10 mouse cellular contexts compared by ENCODE assay signal in the genomic region with DNA sequence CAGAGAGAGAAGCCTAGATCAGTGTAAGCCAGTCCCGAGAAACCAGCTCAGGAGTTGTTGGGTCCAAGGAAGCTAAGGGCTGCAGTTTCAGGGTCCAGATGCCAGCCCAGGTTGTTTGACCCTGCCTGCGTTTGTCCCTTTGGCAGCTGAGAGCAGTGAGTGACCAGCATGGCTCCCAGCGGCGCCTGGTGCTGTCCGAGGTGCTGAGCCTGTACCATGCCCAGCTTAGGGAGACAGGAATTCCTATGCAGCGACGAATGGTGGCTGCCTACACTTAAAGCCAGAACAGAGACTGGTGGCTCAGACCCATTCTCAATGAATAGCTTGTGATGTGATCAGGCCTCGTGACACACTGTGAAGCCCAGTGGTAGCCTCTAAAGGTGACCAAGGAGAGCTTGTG. TPM values are rescaled to one million over a fixed set of nuclear protein-coding genes. Genes with fewer than 3 reads are reported as not detected.
DNase-seq lines count a peak whose midpoint lies in the region; ATAC-seq and TF ChIP-seq lines count a peak whose summit lies in the region.
"Had no signal": no experiment of that assay in that cellular context is flagged by ENCODE, and none has a peak within 500 bp of the region (broad histone marks: within the 10 kb centered on the region; RNA-seq: fewer than 3 reads in every experiment).

No protein-coding gene starts in this region.

- no peak for TF ChIP-seq EP300 in heart, adult 2 months (IDR thresholded peaks at IDR 0.05; ENCODE audit: insufficient read depth, low read depth, low read length)

- H3K27me3 ChIP-seq in heart, adult 2 months (ENCODE audit: control insufficient read depth, insufficient read depth, low read length) = no peaks in the 10 kb centered on the region
- peaks cover 43% of the 10 kb centered on the region for H3K27me3 ChIP-seq in heart, embryonic 12.5 days (replicated peaks)
- H3K27me3 ChIP-seq in embryonic facial prominence, embryonic 14.5 days (replicated peaks; ENCODE audit: control insufficient read depth, insufficient read depth, low read length) = no peaks in the 10 kb centered on the region
- H3K27me3 ChIP-seq in limb, embryonic 14.5 days (ENCODE audit: control insufficient read depth, insufficient read depth, low read length) = no peaks in the 10 kb centered on the region

- peak; percentile 38 to 64 for DNase-seq in heart, adult 2 months
- peak; percentile 50 for DNase-seq in ES-CJ7 (ENCODE audit: low read depth, low spot score)
- DNase-seq in embryonic facial prominence, embryonic 14.5 days (ENCODE audit: low spot score) = peak; percentile 56
- peak; percentile 72 for DNase-seq in limb, embryonic 14.5 days (ENCODE audit: low spot score)
- peak; percentile 23 to 39 for DNase-seq in urinary bladder, postnatal 36 days (ENCODE audit: low spot score in 2 of 2)
- no peak for DNase-seq in thymus, postnatal 0 days (ENCODE audit: low spot score)
- no peak for DNase-seq in natural killer cell, adult 2 months (ENCODE audit: low spot score in 2 of 2)

- no peak overlapping the region for H3K27ac ChIP-seq in heart, adult 2 months
- H3K27ac ChIP-seq in heart, embryonic 12.5 days (ENCODE audit: poor library complexity, severe bottlenecking) = no peak overlapping the region
- H3K27ac ChIP-seq in embryonic facial prominence, embryonic 14.5 days (replicated peaks; ENCODE audit: low read depth, low read length) = no peak overlapping the region
- no peak overlapping the region for H3K27ac ChIP-seq in limb, embryonic 14.5 days (replicated peaks; ENCODE audit: low read depth, low read length)

- no peaks in the 10 kb centered on the region for H3K36me3 ChIP-seq in heart, adult 2 months (ENCODE audit: control insufficient read depth, insufficient read depth, low read length)
- H3K36me3 ChIP-seq in heart, embryonic 12.5 days = no peaks in the 10 kb centered on the region
- no peaks in the 10 kb centered on the region for H3K36me3 ChIP-seq in embryonic facial prominence, embryonic 14.5 days (ENCODE audit: control insufficient read depth, insufficient read depth, low read length)
- H3K36me3 ChIP-seq in limb, embryonic 14.5 days (ENCODE audit: control insufficient read depth, insufficient read depth, low read length) = no peaks in the 10 kb centered on the region

- no peak overlapping the region for H3K9ac ChIP-seq in heart, adult 2 months (ENCODE audit: low read depth, low read length)
- no peak overlapping the region for H3K9ac ChIP-seq in heart, embryonic 12.5 days
- no peak overlapping the region for H3K9ac ChIP-seq in embryonic facial prominence, embryonic 14.5 days (ENCODE audit: low read depth, low read length)
- no peak overlapping the region for H3K9ac ChIP-seq in limb, embryonic 14.5 days (ENCODE audit: low read depth, low read length, severe bottlenecking)

- H3K4me1 ChIP-seq in heart, adult 2 months (ENCODE audit: control insufficient read depth, insufficient read depth, low read length) = no peaks in the 10 kb centered on the region
- H3K4me1 ChIP-seq in heart, embryonic 12.5 days (replicated peaks) = no peaks in the 10 kb centered on the region
- no peaks in the 10 kb centered on the region for H3K4me1 ChIP-seq in embryonic facial prominence, embryonic 14.5 days (ENCODE audit: control insufficient read depth, insufficient read depth, low read length)
- no peaks in the 10 kb centered on the region for H3K4me1 ChIP-seq in limb, embryonic 14.5 days (ENCODE audit: control insufficient read depth, insufficient read depth, low read length)

- 1% methylated on average over 8 of the region's 8 CpGs for WGBS in heart, adult 2 months
- WGBS in heart, embryonic 12.5 days = 2% methylated on average over 8 of the region's 8 CpGs
- WGBS in embryonic facial prominence, embryonic 14.5 days = 4% methylated on average over 8 of the region's 8 CpGs
- WGBS in limb, embryonic 14.5 days = 4% methylated on average over 8 of the region's 8 CpGs

- H3K79me2 ChIP-seq in heart, adult 2 months (replicated peaks; ENCODE audit: control insufficient read depth, insufficient read depth, low read length) = no peaks in the 10 kb centered on the region

- no peak overlapping the region for H3K4me2 ChIP-seq in heart, embryonic 12.5 days
- no peak overlapping the region for H3K4me2 ChIP-seq in embryonic facial prominence, embryonic 14.5 days (ENCODE audit: low read depth, low read length)
- no peak overlapping the region for H3K4me2 ChIP-seq in limb, embryonic 14.5 days (replicated peaks; ENCODE audit: low read depth, low read length, severe bottlenecking)

- no peak for TF ChIP-seq POLR2A in heart, adult 2 months (IDR thresholded peaks at IDR 0.05; ENCODE audit: insufficient read depth, low read depth, low read length)
- no peak for TF ChIP-seq POLR2A in limb, embryonic 14.5 days (IDR thresholded peaks at IDR 0.05; ENCODE audit: borderline replicate concordance, extremely low read depth, insufficient read depth, insufficient read length)

- intact Hi-C loops in heart, adult 2 months (cut with DNase I) = no loop called here

- ATAC-seq in heart, embryonic 12.5 days (ENCODE audit: insufficient number of reproducible peaks, low FRiP score) = no peak
- ATAC-seq in embryonic facial prominence, embryonic 14.5 days (ENCODE audit: low read depth) = no peak
- no peak for ATAC-seq in limb, embryonic 14.5 days (ENCODE audit: low FRiP score, low read depth)

- TF ChIP-seq CTCF in heart, adult 2 months (IDR thresholded peaks at IDR 0.05) = no peak

- H3K9me3 ChIP-seq in heart, embryonic 12.5 days (replicated peaks) = no peaks in the 10 kb centered on the region
- no peaks in the 10 kb centered on the region for H3K9me3 ChIP-seq in embryonic facial prominence, embryonic 14.5 days (ENCODE audit: control insufficient read depth, low read length)
- H3K9me3 ChIP-seq in limb, embryonic 14.5 days (ENCODE audit: control insufficient read depth, low read length) = no peaks in the 10 kb centered on the region

- no peak overlapping the region for H3K4me3 ChIP-seq in heart, adult 2 months
- no peak overlapping the region for H3K4me3 ChIP-seq in heart, embryonic 12.5 days
- H3K4me3 ChIP-seq in embryonic facial prominence, embryonic 14.5 days (ENCODE audit: low read depth, low read length) = no peak overlapping the region
- H3K4me3 ChIP-seq in limb, embryonic 14.5 days (replicated peaks; ENCODE audit: low read length) = no peak overlapping the region

RNA-seq across cellular contexts. Expression of a gene that starts 20.8 kb away (rescaled TPM):
- not detected for total RNA-seq in heart, adult 2 months (2021)
- polyA plus RNA-seq in heart, adult 2 months (2012; rRNA removed) = not detected in 2 replicates
- not detected in 2 replicates for polyA plus RNA-seq in heart, embryonic 12.5 days (2016; fragmentation: Nextera tagmentation; extraction: Ambion mirVana)
- 0.08 TPM in 1 of 2 replicates, not detected in the other for polyA plus RNA-seq in embryonic facial prominence, embryonic 14.5 days (2014; fragmentation: Nextera tagmentation; extraction: Ambion mirVana)
- not detected in 2 replicates for polyA plus RNA-seq in limb, embryonic 14.5 days (2012; rRNA removed)
- not detected in 2 replicates for polyA plus RNA-seq in limb, embryonic 14.5 days (2014; fragmentation: Nextera tagmentation; extraction: Ambion mirVana)
- polyA plus RNA-seq in thymus, postnatal 0 days (2015; fragmentation: Nextera tagmentation; extraction: Ambion mirVana) = 0.17 and 0.19 TPM in 2 replicates
- total RNA-seq: gastrocnemius, postnatal 36 days; neutrophil, adult 5-6 weeks had no signal

RNA-seq across cellular contexts. Expression of a gene that starts 30.8 kb away (rescaled TPM):
- total RNA-seq in heart, adult 2 months (2021) = under 1 TPM; 0.42 to 0.43 TPM
- polyA plus RNA-seq in heart, adult 2 months (2012; rRNA removed) = 2.4 and 2.6 TPM in 2 replicates
- polyA plus RNA-seq in heart, embryonic 12.5 days (2016; fragmentation: Nextera tagmentation; extraction: Ambion mirVana) = 0.59 and 0.69 TPM in 2 replicates
- 1.5 and 2.9 TPM in 2 replicates for polyA plus RNA-seq in embryonic facial prominence, embryonic 14.5 days (2014; fragmentation: Nextera tagmentation; extraction: Ambion mirVana)
- 3.4 and 5.9 TPM in 2 replicates for polyA plus RNA-seq in limb, embryonic 14.5 days (2012; rRNA removed)
- 1.7 and 2.2 TPM in 2 replicates for polyA plus RNA-seq in limb, embryonic 14.5 days (2014; fragmentation: Nextera tagmentation; extraction: Ambion mirVana)
- 2.6 and 3.1 TPM in 2 replicates for polyA plus RNA-seq in thymus, postnatal 0 days (2015; fragmentation: Nextera tagmentation; extraction: Ambion mirVana)

RNA-seq across cellular contexts. Expression of a gene that starts 46.0 kb away (rescaled TPM):
- 10 to 100 TPM; 59.3 to 61.3 TPM for total RNA-seq in heart, adult 2 months (2021)
- 38.9 and 70.7 TPM in 2 replicates for polyA plus RNA-seq in heart, adult 2 months (2012; rRNA removed)
- 45.3 and 47.8 TPM in 2 replicates for polyA plus RNA-seq in heart, embryonic 12.5 days (2016; fragmentation: Nextera tagmentation; extraction: Ambion mirVana)
- 56.8 and 59.4 TPM in 2 replicates for polyA plus RNA-seq in embryonic facial prominence, embryonic 14.5 days (2014; fragmentation: Nextera tagmentation; extraction: Ambion mirVana)
- polyA plus RNA-seq in limb, embryonic 14.5 days (2012; rRNA removed) = 58.9 and 64.0 TPM in 2 replicates
- polyA plus RNA-seq in limb, embryonic 14.5 days (2014; fragmentation: Nextera tagmentation; extraction: Ambion mirVana) = 69.9 and 71.9 TPM in 2 replicates
- polyA plus RNA-seq in thymus, postnatal 0 days (2015; fragmentation: Nextera tagmentation; extraction: Ambion mirVana) = 50.5 and 53.1 TPM in 2 replicates

RNA-seq across cellular contexts. Expression of a gene that starts 46.1 kb away (rescaled TPM):
- total RNA-seq in heart, adult 2 months (2021) = 10 to 100 TPM; 30.7 to 30.8 TPM
- 8.6 and 13.8 TPM in 2 replicates for polyA plus RNA-seq in heart, adult 2 months (2012; rRNA removed)
- 23.6 and 24.2 TPM in 2 replicates for polyA plus RNA-seq in heart, embryonic 12.5 days (2016; fragmentation: Nextera tagmentation; extraction: Ambion mirVana)
- 26.0 and 27.8 TPM in 2 replicates for polyA plus RNA-seq in embryonic facial prominence, embryonic 14.5 days (2014; fragmentation: Nextera tagmentation; extraction: Ambion mirVana)
- 28.9 and 39.7 TPM in 2 replicates for polyA plus RNA-seq in limb, embryonic 14.5 days (2012; rRNA removed)
- polyA plus RNA-seq in limb, embryonic 14.5 days (2014; fragmentation: Nextera tagmentation; extraction: Ambion mirVana) = 26.4 and 31.4 TPM in 2 replicates
- 25.6 and 32.2 TPM in 2 replicates for polyA plus RNA-seq in thymus, postnatal 0 days (2015; fragmentation: Nextera tagmentation; extraction: Ambion mirVana)

Comparison
In these comparisons a context has a peak if more than half of its experiments do, and no peak if none do; other contexts are left out.
1. DNase-seq: peak in heart, adult 2 months (2 of 2), ES-CJ7 (single experiment), embryonic facial prominence, embryonic 14.5 days (single experiment), limb, embryonic 14.5 days (single experiment) and urinary bladder, postnatal 36 days (2 of 2); none in thymus, postnatal 0 days (single experiment) and natural killer cell, adult 2 months (0 of 2).